Mouse (Mus musculus) intestine, embryonic 15.5 days (tissue): ENCODE measurements around the gene Lgals12. TPM values are rescaled to one million over a fixed set of nuclear protein-coding genes. Genes with fewer than 3 reads are reported as not detected.
A peak's percentile ranks its signal among the peaks of the same experiment; 100 is the strongest.

ENCODE experiments used
- ATAC-seq: fragments of 200-750 bp; cut with Nextera tagmentation; 2 replicates; pipeline ENCODE4 v1.8.0; 2017; ENCODE audit warnings: moderate TSS enrichment, moderate library complexity
- H3K27ac ChIP-seq: fragments of 300-500 bp; sonication (generic); 2 replicates; pipeline ENCODE4 v1.5.1; 2015; ENCODE audit warnings: mild to moderate bottlenecking, inconsistent platforms
- H3K27me3 ChIP-seq: fragments of 300-500 bp; sonication (generic); replicated peaks from 2 replicates; pipeline ENCODE4 v1.6.1; 2015; ENCODE audit warnings: inconsistent platforms
- H3K36me3 ChIP-seq: fragments of 300-500 bp; sonication (generic); 2 replicates; pipeline ENCODE4 v1.6.1; 2015; ENCODE audit warnings: inconsistent platforms
- H3K4me1 ChIP-seq: fragments of 300-500 bp; sonication (generic); replicated peaks from 2 replicates; pipeline ENCODE4 v1.6.1; 2015; ENCODE audit warnings: inconsistent platforms
- H3K4me2 ChIP-seq: fragments of 300-500 bp; sonication (generic); replicated peaks from 2 replicates; pipeline ENCODE4 v1.6.1; 2015; ENCODE audit warnings: mild to moderate bottlenecking, inconsistent platforms
- H3K4me3 ChIP-seq: fragments of 300-500 bp; sonication (generic); replicated peaks from 2 replicates; pipeline ENCODE4 v1.5.1; 2015; ENCODE audit warnings: inconsistent platforms
- H3K9ac ChIP-seq: fragments of 300-500 bp; sonication (generic); 2 replicates; pipeline ENCODE4 v1.6.1; 2015; ENCODE audit warnings: inconsistent platforms
- H3K9me3 ChIP-seq: fragments of 300-500 bp; sonication (generic); 2 replicates; pipeline ENCODE4 v1.6.1; 2016; ENCODE audit warnings: inconsistent platforms
- WGBS: fragments of 180-500 bp; shearing (Covaris S2); methylation state at CpG from one replicate; pipeline ENCODE4 v1.1.7; 2015; 5-methylcytosine and 5-hydroxymethylcytosine counted together
- polyA plus RNA-seq: library from polyadenylated mRNA; unstranded; fragments of >200 nt; fragmentation: Nextera tagmentation; extraction: Ambion mirVana; gene quantifications from 2 replicates; pipeline ENCODE4 v1.2.1, GENCODE M21; 2015

The Lgals12 gene
- polyA plus RNA-seq, 1 experiment from 2014 or later = 1.3 TPM

DNA sequence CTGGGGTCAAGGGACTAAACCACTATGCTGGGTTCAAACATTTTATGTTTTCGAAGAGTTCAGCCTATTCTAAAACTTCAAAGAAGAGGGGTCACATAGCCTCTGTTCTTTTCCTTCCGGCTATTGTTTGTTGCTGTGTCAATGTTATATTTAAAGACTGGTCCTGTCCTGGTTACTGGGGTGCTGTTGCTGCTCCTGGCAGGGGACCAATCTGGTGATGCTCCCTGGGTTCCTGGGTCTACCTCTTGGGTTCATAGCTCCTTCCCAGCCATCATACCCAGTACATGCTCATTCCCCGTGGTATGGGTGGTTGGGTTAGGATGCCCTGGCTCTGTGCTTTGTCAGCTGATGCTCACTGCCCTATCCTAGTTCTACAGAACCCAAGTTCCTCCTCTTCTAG is 29.3 kb downstream of the Lgals12 start:
- WGBS = 79% methylated on average over 3 of the region's 3 CpGs
- H3K4me2 ChIP-seq = no peak overlapping the region
- H3K36me3 ChIP-seq = no peaks in the 10 kb centered on the region
- H3K27me3 ChIP-seq = no peaks in the 10 kb centered on the region
- no peak overlapping the region for H3K27ac ChIP-seq
- H3K4me3 ChIP-seq = no peak overlapping the region
- H3K9ac ChIP-seq = no peak overlapping the region
- ATAC-seq = no peak
- H3K4me1 ChIP-seq = no peaks in the 10 kb centered on the region
- no peaks in the 10 kb centered on the region for H3K9me3 ChIP-seq

DNA sequence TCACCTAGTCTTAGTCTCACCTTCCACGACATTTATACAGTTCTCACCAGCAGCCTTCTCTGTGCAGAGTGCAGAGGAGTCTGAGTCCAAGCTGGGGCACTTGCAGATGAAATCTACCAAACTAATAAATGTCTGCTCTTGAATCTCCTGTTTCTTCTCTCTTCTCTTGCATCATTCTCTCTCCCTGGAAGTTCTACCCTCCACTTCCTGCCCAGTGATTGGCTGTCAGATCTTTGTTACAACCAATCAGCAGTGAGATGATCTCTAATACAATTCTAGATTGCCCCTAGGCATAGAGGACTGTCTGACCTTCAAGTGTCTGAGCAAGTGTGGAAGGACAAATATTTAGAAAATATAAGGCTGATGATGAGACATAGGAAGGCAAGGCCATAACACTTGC is 30.8 kb downstream of the Lgals12 start:
- ATAC-seq = no peak
- H3K4me2 ChIP-seq = no peak overlapping the region
- no peaks in the 10 kb centered on the region for H3K9me3 ChIP-seq
- WGBS = 76% methylated on average over 1 of the region's 1 CpGs
- H3K4me1 ChIP-seq = no peaks in the 10 kb centered on the region
- H3K27me3 ChIP-seq = no peaks in the 10 kb centered on the region
- no peak overlapping the region for H3K27ac ChIP-seq
- H3K9ac ChIP-seq = no peak overlapping the region
- H3K36me3 ChIP-seq = no peaks in the 10 kb centered on the region
- no peak overlapping the region for H3K4me3 ChIP-seq

DNA sequence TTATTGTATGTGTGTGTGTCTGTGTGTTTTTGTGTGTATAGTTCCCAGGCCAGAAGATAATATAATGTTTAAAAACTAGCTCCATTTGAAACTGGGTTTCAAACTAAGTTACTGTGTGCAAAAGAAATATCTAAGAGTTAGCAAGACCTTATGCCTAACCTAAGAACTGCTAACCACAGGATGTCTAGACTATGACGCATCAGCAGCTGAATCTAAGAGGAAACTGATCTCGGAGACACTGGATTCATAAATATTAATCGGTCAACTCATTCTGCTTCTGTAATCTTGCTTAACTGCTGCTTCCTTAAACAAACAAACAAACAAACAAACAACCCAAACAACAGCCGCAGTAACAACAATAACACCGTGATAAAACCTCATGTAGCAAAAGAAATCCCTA is 37.3 kb downstream of the Lgals12 start:
- Histone ChIP-seq H3K4me3 (no peak overlapping the region), H3K9ac (no peak overlapping the region), H3K27me3 (no peaks in the 10 kb centered on the region), H3K27ac (no peak overlapping the region), H3K4me1 (no peaks in the 10 kb centered on the region), H3K4me2 (no peak overlapping the region), H3K9me3 (no peaks in the 10 kb centered on the region), H3K36me3 (no peaks in the 10 kb centered on the region)
- WGBS = 85% methylated on average over 5 of the region's 5 CpGs
- no peak for ATAC-seq

DNA sequence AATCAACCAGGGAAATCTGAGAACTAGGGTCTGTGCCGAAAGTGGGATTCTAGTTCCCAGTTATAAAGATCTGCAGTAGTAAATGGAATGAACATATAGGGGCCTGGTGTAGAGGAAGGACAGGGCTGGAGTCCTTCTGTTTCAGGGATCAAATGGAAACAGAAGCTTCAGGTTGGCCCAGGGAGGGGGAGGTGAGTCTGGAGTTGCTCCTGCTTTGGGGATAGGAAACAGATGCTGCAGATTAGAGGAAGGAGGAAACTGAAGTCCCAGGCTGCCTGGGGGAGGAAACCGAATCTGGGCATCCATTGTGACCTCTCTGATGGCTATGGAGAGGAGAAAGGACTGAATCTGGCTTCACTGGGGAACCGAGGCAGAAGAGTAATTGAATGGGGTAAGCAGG is 38.6 kb downstream of the Lgals12 start:
- no peaks in the 10 kb centered on the region for H3K27me3 ChIP-seq
- no peak overlapping the region for H3K4me3 ChIP-seq
- ATAC-seq = no peak
- no peaks in the 10 kb centered on the region for H3K9me3 ChIP-seq
- H3K36me3 ChIP-seq = no peaks in the 10 kb centered on the region
- 43% methylated on average over 3 of the region's 3 CpGs for WGBS
- H3K9ac ChIP-seq = no peak overlapping the region
- no peaks in the 10 kb centered on the region for H3K4me1 ChIP-seq
- H3K27ac ChIP-seq = no peak overlapping the region
- H3K4me2 ChIP-seq = no peak overlapping the region

DNA sequence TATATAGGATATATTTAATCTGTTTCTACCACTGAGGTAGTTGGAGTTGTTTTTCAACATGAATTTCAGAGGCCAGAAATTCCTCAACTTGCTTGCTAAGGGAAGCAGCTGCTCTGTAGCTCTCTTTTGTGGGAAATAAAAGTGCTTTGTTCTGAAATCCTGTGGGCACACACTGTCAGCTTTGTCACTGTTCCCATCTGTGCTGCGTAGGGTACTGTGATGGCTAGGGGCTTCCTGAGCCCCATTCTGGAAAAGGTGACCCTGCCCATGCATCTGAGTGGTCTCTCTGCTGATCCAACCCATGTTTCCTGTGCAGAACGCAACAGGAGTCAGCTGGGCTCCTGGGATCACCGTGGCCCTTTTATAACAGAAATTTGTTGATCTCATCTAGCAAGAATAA is 40.2 kb downstream of the Lgals12 start:
- Histone ChIP-seq H3K4me2 (no peak overlapping the region), H3K36me3 (no peaks in the 10 kb centered on the region), H3K9ac (no peak overlapping the region), H3K4me3 (no peak overlapping the region), H3K4me1 (no peaks in the 10 kb centered on the region), H3K27me3 (no peaks in the 10 kb centered on the region), H3K27ac (no peak overlapping the region), H3K9me3 (no peaks in the 10 kb centered on the region)
- WGBS = 83% methylated on average over 3 of the region's 3 CpGs
- ATAC-seq = no peak

DNA sequence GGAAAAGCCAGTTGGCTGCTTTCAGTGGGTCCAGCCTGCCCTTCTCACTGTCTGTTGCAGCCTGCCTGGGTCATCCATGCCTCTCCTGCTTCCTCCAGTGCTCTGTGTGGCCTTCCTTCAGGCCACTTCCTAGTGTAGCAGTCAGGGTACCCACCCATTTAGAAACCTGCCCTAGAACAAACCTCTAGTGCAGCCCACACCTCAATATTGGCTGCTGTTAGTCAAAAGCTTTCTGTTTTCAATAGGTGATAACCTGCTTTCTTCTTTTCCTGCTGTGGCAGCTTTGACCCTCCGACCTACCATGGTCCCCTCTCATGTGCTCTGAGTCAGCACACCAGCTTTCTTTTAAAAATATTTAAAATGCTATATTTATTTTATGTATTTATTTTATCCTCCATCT is 42.5 kb downstream of the Lgals12 start:
- WGBS = 87% methylated on average over 1 of the region's 1 CpGs
- no peak for ATAC-seq
- H3K4me3 ChIP-seq = no peak overlapping the region
- no peaks in the 10 kb centered on the region for H3K4me1 ChIP-seq
- no peak overlapping the region for H3K4me2 ChIP-seq
- H3K36me3 ChIP-seq = no peaks in the 10 kb centered on the region
- H3K9ac ChIP-seq = no peak overlapping the region
- no peaks in the 10 kb centered on the region for H3K27me3 ChIP-seq
- no peak overlapping the region for H3K27ac ChIP-seq
- H3K9me3 ChIP-seq = no peaks in the 10 kb centered on the region

DNA sequence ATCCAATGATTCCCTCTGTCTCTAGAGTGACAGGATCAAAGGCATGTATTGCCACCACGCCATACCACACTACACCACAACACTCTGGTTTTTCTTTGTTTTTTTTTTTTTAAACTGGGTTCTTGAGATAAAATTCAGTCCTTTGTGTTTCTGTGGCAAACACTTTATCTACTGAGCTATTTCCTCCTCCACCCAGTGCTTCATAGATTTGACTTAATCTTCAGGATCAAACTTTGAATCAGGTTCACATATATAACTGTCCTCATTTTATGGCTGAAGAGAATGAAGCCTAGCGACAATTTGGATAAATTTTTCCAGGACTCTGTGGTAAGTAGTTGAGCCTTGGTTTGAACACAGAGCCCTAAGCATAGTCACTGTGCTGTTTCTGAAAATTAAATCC is 43.3 kb downstream of the Lgals12 start:
- Histone ChIP-seq H3K4me2 (no peak overlapping the region), H3K4me1 (no peaks in the 10 kb centered on the region), H3K9me3 (no peaks in the 10 kb centered on the region), H3K9ac (no peak overlapping the region), H3K36me3 (no peaks in the 10 kb centered on the region), H3K27me3 (no peaks in the 10 kb centered on the region), H3K27ac (no peak overlapping the region), H3K4me3 (no peak overlapping the region)
- 79% methylated on average over 2 of the region's 2 CpGs for WGBS
- ATAC-seq = no peak

DNA sequence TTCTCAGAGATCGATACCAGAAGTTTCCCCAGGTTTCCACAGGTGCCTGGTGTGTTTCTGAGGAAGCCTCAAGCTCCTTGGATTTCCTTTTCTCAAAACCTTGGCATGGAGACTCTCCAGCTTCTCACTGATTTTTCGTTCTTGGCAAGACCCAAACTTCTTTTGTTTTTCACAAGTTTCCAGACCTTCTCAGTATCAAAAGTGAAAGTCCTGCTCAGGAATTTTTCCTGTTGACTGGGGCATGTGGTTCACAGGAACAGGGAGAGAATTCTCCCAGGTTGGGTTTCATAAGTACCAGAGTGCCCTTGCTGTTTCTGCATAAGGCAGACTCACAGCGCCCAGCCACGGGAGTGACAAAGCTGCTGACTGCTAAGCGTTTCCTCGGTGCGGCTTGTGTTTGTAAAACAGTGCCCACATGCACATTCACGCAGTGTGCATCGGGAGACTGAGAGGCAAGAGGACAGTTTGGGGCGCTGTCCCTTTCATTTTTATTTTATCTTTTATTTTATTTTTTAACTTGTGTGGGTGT is 44.3 kb downstream of the Lgals12 start:
- WGBS = 80% methylated on average over 10 of the region's 10 CpGs
- Histone ChIP-seq H3K27ac (no peak overlapping the region), H3K4me3 (no peak overlapping the region), H3K36me3 (no peaks in the 10 kb centered on the region), H3K27me3 (no peaks in the 10 kb centered on the region), H3K9me3 (no peaks in the 10 kb centered on the region), H3K9ac (no peak overlapping the region), H3K4me2 (no peak overlapping the region), H3K4me1 (no peaks in the 10 kb centered on the region)
- ATAC-seq = no peak

DNA sequence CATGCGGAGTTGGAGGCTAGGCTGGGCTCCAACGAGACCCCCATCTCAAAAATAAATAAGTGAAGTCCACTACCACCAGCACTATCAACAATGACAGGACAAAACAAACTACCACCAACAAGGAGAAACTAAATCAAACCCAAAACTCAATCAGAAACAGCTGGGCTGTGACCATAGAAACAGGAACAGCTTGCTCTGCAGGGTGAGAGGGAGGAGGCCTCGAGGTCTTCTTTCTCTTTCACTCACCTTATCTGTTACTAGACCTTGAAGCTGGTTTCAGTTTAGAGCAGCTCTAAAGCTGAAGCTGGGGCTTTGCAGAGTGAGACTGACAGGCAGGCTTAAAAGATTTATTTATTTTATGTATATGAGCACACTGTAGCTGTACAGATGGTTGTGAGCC is 45.5 kb downstream of the Lgals12 start:
- H3K9ac ChIP-seq = no peak overlapping the region
- 0 out of 2 replicates have a peak, but pooled peaks cover 3% of the 10 kb centered on the region for H3K4me1 ChIP-seq
- H3K27ac ChIP-seq = no peak overlapping the region
- H3K4me2 ChIP-seq = no peak overlapping the region
- H3K4me3 ChIP-seq = no peak overlapping the region
- no peaks in the 10 kb centered on the region for H3K9me3 ChIP-seq
- ATAC-seq = no peak
- no peaks in the 10 kb centered on the region for H3K27me3 ChIP-seq
- H3K36me3 ChIP-seq = no peaks in the 10 kb centered on the region
- WGBS = 64% methylated on average over 3 of the region's 3 CpGs

DNA sequence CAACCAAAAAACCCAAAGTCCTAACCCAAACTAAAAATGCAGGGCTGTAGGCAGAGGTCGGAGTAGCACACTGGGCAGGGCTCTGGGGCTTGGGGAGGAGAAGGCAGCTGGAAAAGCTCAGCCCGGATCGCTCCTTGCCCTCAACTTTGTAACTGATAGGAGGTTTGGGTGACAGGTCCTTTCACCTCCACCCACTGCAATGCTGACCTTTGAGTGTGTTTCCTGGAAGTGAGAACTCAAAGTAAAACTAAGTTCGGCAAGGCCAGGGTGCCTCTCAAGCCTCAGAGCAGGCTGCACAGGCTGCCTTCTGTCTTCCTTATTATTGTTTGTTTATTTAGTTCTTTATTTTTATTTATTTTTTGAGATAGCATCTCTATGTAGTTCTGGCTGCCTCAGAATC is 47.0 kb downstream of the Lgals12 start:
- 63% methylated on average over 4 of the region's 4 CpGs for WGBS
- ATAC-seq = no peak

DNA sequence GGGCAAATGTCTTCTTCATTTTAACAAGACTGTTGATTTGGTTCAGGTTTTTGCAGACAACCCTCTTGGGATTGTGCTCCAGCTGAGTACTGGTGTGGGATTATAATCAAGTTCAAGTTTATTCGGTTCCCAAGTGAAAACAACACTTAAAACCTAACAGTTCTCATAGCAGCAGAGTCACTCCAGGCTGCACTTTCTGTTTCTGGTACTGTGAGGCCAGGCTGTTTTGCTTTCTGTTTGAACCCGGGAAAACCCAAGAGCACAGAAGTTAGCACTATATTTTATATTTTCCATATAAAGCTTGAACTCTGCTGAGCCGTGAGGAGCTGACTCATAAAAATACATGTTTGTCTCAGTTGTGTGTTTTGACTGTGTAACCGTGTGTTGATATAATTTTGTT is 48.3 kb downstream of the Lgals12 start:
- 77% methylated on average over 4 of the region's 4 CpGs for WGBS
- Histone ChIP-seq H3K27ac (no peak overlapping the region), H3K36me3 (no peaks in the 10 kb centered on the region), H3K9me3 (no peaks in the 10 kb centered on the region), H3K4me2 (peak overlapping the region; percentile 88; the same call in 1 of the 2 replicates), H3K9ac (no peak overlapping the region), H3K4me3 (no peak overlapping the region), H3K27me3 (no peaks in the 10 kb centered on the region), H3K4me1 (0 out of 2 replicates have a peak, but pooled peaks cover 3% of the 10 kb centered on the region)
- ATAC-seq = no peak

More for the DNA sequence above, 47.0 kb downstream of the Lgals12 start:
- Histone ChIP-seq H3K4me2 (no peak overlapping the region), H3K9ac (no peak overlapping the region), H3K27ac (no peak overlapping the region), H3K4me3 (no peak overlapping the region), H3K27me3 (no peaks in the 10 kb centered on the region), H3K9me3 (no peaks in the 10 kb centered on the region), H3K4me1 (0 out of 2 replicates have a peak, but pooled peaks cover 3% of the 10 kb centered on the region), H3K36me3 (no peaks in the 10 kb centered on the region)

DNA sequence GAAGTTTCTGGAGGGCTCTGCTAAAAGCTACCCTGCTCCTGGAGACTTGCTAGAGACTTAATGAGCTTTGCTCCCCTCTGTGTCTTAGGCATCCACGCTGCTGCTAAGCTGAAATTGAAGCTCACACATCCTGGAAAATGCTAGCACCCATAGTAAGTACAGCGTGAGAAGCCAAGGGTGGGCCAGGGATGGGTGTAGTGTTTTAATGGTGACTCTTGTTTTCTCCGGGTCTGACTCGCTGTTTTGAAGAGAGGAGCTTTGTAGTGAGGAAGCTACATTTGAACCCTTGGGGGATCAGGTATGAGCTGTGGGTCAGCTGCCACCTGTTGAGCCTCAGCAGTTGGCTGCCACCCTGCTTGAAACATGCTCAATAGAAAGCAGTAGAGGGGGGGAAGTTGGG is 49.1 kb downstream of the Lgals12 start:
- no peak; the same call in none of the 2 replicates for ATAC-seq

DNA sequence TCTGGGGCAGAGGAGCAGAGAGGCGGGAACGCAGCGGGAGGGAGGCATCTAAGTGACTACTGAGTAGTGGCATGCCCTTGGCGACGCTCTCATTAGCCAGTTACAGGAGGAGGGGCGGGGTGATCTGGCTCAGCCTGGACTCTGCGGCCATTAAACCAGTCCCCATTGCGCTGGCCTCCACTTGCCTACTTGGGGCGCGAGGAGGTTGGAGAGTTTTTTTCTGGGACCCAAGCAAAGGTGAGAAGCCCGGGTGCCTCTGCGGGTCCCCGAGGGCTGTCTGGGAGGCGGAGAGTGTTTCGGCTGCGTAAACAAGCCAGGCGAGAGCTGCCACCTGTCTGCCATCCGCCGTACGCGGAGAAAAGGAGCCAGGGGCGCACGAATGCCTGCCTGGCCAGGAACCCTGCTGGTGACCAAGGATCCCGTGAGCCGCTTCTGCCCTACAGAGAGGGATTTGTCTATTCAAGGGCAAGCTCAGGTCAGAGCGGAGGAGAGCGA is 49.6 kb downstream of the Lgals12 start, which contains the start of gene Pla2g16:
Gene Pla2g16, plus strand, starts transcription at position 132 of the 495 bp plus-strand sequence.
- 0 out of 2 replicates have a peak, but pooled peaks cover 3% of the 10 kb centered on the region for H3K4me1 ChIP-seq
- H3K4me3 ChIP-seq = peak within 1 kb of the TSS; percentile 50
- H3K27ac ChIP-seq = no peak within 1 kb of the TSS
- no peaks in the 10 kb centered on the region for H3K9me3 ChIP-seq
- ATAC-seq = peak; percentile 93
- H3K9ac ChIP-seq = peak within 1 kb of the TSS; percentile 40
- peak within 1 kb of the TSS; percentile 88 for H3K4me2 ChIP-seq
- H3K36me3 ChIP-seq = no peaks in the 10 kb centered on the region
- under 1% methylated on average over 27 of the region's 27 CpGs for WGBS
- no peaks in the 10 kb centered on the region for H3K27me3 ChIP-seq

More for the DNA sequence above, 49.1 kb downstream of the Lgals12 start:
- H3K27me3 ChIP-seq = no peaks in the 10 kb centered on the region
- 0 out of 2 replicates have a peak, but pooled peaks cover 3% of the 10 kb centered on the region for H3K4me1 ChIP-seq
- H3K36me3 ChIP-seq = no peaks in the 10 kb centered on the region
- peak overlapping the region; percentile 40 for H3K9ac ChIP-seq
- H3K4me3 ChIP-seq = peak overlapping the region; percentile 50
- peak overlapping the region; percentile 88 for H3K4me2 ChIP-seq
- H3K27ac ChIP-seq = no peak overlapping the region
- 11% methylated on average over 4 of the region's 4 CpGs for WGBS
- no peaks in the 10 kb centered on the region for H3K9me3 ChIP-seq
